Mouse (Mus musculus): ENCODE results near the gene Cirbp. TPM values are rescaled to one million over a fixed set of nuclear protein-coding genes. Genes with fewer than 3 reads are reported as not detected.
"Not testable (repeated sequence)": the region's sequence is repeated elsewhere in the genome, so short reads cannot be mapped to it uniquely, and the experiment has no call there.

The Cirbp gene
- total and polyA plus RNA-seq, 2 experiments, result 25.9 to 37.0 TPM

DNA sequence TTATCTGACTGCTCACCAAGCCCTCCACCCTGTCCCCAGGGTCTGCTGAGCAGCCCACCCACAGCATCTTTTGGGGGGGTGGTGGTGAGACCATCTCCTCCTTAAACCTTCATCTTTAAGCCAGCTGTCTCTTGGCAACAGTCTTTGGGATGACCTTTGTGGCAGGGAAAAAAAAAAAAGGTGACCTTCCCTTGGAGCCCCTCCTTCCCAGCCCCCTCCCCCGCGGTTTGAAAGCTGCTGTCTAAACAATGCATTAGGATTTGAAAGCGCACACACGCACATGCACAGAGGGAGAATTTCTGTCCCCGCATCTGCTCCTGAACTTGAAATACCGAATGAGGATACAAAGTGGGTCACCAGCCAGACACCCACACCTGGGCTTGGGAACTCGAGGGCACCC, 38.3 kb downstream of the Cirbp start:
- no peak for TF ChIP-seq CTCF (IDR thresholded peaks at IDR 0.05; ENCODE audit: low read depth, low read length)
- no peak for TF ChIP-seq POLR2A (IDR thresholded peaks at IDR 0.05; ENCODE audit: extremely low read depth, insufficient read depth, low read length)
- H3K27me3 ChIP-seq (ENCODE audit: control insufficient read depth, insufficient read depth, low read length), result no peaks in the 10 kb centered on the region
- WGBS, result 51% methylated on average over 7 of the region's 7 CpGs
- H3K4me3 ChIP-seq (ENCODE audit: insufficient read depth, low read depth, low read length), result no peak overlapping the region
- no peak overlapping the region for H3K27ac ChIP-seq (replicated peaks; ENCODE audit: insufficient read depth, low read depth, low read length)
- no peaks in the 10 kb centered on the region for H3K79me2 ChIP-seq (ENCODE audit: control insufficient read depth, insufficient read depth, low read length)
- H3K9ac ChIP-seq (ENCODE audit: low read depth, low read length), result no peak overlapping the region
- no peak for DNase-seq (ENCODE audit: extremely low read depth, low read depth, low spot score)
- H3K4me1 ChIP-seq (ENCODE audit: control insufficient read depth, insufficient read depth, low read length), result no peaks in the 10 kb centered on the region
- H3K36me3 ChIP-seq (ENCODE audit: control insufficient read depth, insufficient read depth, low read length), result no peaks in the 10 kb centered on the region

DNA sequence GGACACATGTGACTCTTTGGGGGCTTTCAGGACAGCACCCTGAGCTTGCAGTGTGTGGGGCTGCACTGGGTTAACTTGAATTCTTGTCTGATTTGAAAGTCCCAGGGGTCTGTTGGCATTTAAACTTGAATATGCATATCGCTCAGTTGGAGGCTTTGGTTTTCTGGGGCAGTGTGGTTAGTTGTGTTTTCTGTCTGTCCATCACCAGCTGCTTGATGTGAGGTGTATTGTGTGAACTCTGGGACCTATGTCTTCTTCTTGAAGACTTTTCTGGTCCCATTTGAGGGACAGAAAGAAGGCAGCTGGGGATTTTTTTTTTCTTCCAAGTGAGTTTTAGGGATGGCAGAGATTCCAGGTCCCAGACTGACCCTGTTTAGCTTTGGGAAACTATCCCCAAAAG, 41.4 kb downstream of the Cirbp start:
- Histone ChIP-seq H3K27me3 (ENCODE audit: control insufficient read depth, insufficient read depth, low read length) (no peaks in the 10 kb centered on the region), H3K27ac (replicated peaks; ENCODE audit: insufficient read depth, low read depth, low read length) (no peak overlapping the region), H3K9ac (ENCODE audit: low read depth, low read length) (no peak overlapping the region), H3K36me3 (ENCODE audit: control insufficient read depth, insufficient read depth, low read length) (no peaks in the 10 kb centered on the region), H3K4me3 (ENCODE audit: insufficient read depth, low read depth, low read length) (no peak overlapping the region), H3K79me2 (ENCODE audit: control insufficient read depth, insufficient read depth, low read length) (no peaks in the 10 kb centered on the region), H3K4me1 (ENCODE audit: control insufficient read depth, insufficient read depth, low read length) (no peaks in the 10 kb centered on the region)
- no peak for DNase-seq (ENCODE audit: extremely low read depth, low read depth, low spot score)
- WGBS, result 83% methylated on average over 1 of the region's 1 CpGs
- TF ChIP-seq POLR2A (IDR thresholded peaks at IDR 0.05; ENCODE audit: extremely low read depth, insufficient read depth, low read length) (no peak), CTCF (IDR thresholded peaks at IDR 0.05; ENCODE audit: low read depth, low read length) (no peak)

DNA sequence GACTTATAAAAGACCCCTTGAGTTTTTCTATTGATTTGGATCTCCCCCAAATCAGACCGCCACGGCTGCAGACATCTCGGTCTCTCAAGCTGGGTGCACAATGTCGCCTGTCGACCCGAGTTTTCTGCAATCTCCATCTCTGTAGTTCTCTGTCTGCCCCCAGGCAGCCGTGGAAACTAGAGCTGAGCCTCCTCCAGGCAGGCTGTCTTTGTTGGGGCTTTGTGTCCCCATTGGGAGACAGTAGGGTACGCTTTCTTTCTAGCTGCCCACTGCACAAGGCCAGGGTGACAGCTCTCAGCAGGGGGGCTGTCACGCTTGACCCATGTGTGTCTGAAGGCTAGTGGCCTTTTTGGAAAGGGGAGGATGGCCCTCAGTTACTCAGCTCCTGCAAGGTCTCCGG, 41.9 kb downstream of the Cirbp start:
- no peak for DNase-seq (ENCODE audit: extremely low read depth, low read depth, low spot score)
- no peak overlapping the region for H3K27ac ChIP-seq (replicated peaks; ENCODE audit: insufficient read depth, low read depth, low read length)
- no peaks in the 10 kb centered on the region for H3K4me1 ChIP-seq (ENCODE audit: control insufficient read depth, insufficient read depth, low read length)
- H3K27me3 ChIP-seq (ENCODE audit: control insufficient read depth, insufficient read depth, low read length), result no peaks in the 10 kb centered on the region
- 84% methylated on average over 10 of the region's 10 CpGs for WGBS
- no peak for TF ChIP-seq POLR2A (IDR thresholded peaks at IDR 0.05; ENCODE audit: extremely low read depth, insufficient read depth, low read length)
- TF ChIP-seq CTCF (IDR thresholded peaks at IDR 0.05; ENCODE audit: low read depth, low read length), result no peak
- no peak overlapping the region for H3K9ac ChIP-seq (ENCODE audit: low read depth, low read length)
- no peaks in the 10 kb centered on the region for H3K36me3 ChIP-seq (ENCODE audit: control insufficient read depth, insufficient read depth, low read length)
- no peak overlapping the region for H3K4me3 ChIP-seq (ENCODE audit: insufficient read depth, low read depth, low read length)
- H3K79me2 ChIP-seq (ENCODE audit: control insufficient read depth, insufficient read depth, low read length), result no peaks in the 10 kb centered on the region

DNA sequence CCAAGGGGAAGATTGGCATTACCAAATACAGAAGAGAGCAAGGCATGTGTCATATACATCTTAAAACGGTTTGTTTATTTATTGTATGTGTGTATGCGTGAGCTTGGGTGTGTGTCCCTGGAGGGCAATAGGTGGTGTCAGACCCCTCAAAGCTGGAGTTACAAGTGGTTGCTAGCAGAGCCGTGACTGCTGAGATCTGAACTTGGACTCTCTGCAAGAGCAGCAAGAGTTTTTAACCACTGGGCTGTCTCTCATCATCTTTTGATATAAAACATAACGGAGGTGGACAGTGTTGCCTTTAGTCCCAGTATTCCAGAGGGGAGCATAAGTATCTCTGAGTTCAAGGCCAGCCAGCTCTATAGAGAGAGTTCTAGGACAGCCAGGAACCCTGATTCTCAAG, 42.5 kb downstream of the Cirbp start:
- no peak overlapping the region for H3K4me3 ChIP-seq (ENCODE audit: insufficient read depth, low read depth, low read length)
- H3K9ac ChIP-seq (ENCODE audit: low read depth, low read length), result no peak overlapping the region
- no peaks in the 10 kb centered on the region for H3K79me2 ChIP-seq (ENCODE audit: control insufficient read depth, insufficient read depth, low read length)
- no peaks in the 10 kb centered on the region for H3K36me3 ChIP-seq (ENCODE audit: control insufficient read depth, insufficient read depth, low read length)
- 89% methylated on average over 4 of the region's 4 CpGs for WGBS
- no peaks in the 10 kb centered on the region for H3K4me1 ChIP-seq (ENCODE audit: control insufficient read depth, insufficient read depth, low read length)
- DNase-seq (ENCODE audit: extremely low read depth, low read depth, low spot score), result no peak
- no peaks in the 10 kb centered on the region for H3K27me3 ChIP-seq (ENCODE audit: control insufficient read depth, insufficient read depth, low read length)
- TF ChIP-seq CTCF (IDR thresholded peaks at IDR 0.05; ENCODE audit: low read depth, low read length) (no peak), POLR2A (IDR thresholded peaks at IDR 0.05; ENCODE audit: extremely low read depth, insufficient read depth, low read length) (no peak)
- no peak overlapping the region for H3K27ac ChIP-seq (replicated peaks; ENCODE audit: insufficient read depth, low read depth, low read length)

DNA sequence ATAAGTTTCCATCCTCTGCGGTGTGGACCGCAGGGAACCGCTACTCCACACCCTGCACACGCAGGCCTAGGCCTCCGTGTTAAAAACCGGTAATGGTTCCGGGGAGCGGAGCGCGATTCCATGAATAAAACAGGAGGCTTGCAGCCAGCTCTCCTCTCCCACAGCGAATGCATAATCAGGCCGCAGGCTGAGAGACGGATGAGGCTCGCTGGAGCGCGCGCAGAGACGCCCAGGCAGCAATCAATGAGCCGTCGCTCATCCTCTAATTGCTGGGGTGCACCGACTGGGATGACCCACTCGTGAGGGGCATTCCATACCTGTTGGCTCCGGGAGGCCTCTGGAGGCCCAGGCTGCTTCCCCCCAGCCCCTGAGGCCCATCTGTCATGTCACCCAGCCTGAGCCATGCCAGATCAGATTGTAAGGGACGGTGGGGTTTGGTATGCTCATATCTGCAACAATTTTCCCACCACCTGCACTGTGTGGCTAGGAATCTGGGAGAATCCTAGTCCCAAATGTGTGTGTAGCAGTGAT, 43.1 kb downstream of the Cirbp start:
- 53% methylated on average over 24 of the region's 24 CpGs for WGBS
- H3K36me3 ChIP-seq (ENCODE audit: control insufficient read depth, insufficient read depth, low read length), result no peaks in the 10 kb centered on the region
- no peak overlapping the region for H3K27ac ChIP-seq (replicated peaks; ENCODE audit: insufficient read depth, low read depth, low read length)
- no peak overlapping the region for H3K4me3 ChIP-seq (ENCODE audit: insufficient read depth, low read depth, low read length)
- H3K79me2 ChIP-seq (ENCODE audit: control insufficient read depth, insufficient read depth, low read length), result no peaks in the 10 kb centered on the region
- H3K27me3 ChIP-seq (ENCODE audit: control insufficient read depth, insufficient read depth, low read length), result no peaks in the 10 kb centered on the region
- no peak for DNase-seq (ENCODE audit: extremely low read depth, low read depth, low spot score)
- no peak overlapping the region for H3K9ac ChIP-seq (ENCODE audit: low read depth, low read length)
- no peaks in the 10 kb centered on the region for H3K4me1 ChIP-seq (ENCODE audit: control insufficient read depth, insufficient read depth, low read length)
- TF ChIP-seq CTCF (IDR thresholded peaks at IDR 0.05; ENCODE audit: low read depth, low read length), result no peak
- no peak for TF ChIP-seq POLR2A (IDR thresholded peaks at IDR 0.05; ENCODE audit: extremely low read depth, insufficient read depth, low read length)

DNA sequence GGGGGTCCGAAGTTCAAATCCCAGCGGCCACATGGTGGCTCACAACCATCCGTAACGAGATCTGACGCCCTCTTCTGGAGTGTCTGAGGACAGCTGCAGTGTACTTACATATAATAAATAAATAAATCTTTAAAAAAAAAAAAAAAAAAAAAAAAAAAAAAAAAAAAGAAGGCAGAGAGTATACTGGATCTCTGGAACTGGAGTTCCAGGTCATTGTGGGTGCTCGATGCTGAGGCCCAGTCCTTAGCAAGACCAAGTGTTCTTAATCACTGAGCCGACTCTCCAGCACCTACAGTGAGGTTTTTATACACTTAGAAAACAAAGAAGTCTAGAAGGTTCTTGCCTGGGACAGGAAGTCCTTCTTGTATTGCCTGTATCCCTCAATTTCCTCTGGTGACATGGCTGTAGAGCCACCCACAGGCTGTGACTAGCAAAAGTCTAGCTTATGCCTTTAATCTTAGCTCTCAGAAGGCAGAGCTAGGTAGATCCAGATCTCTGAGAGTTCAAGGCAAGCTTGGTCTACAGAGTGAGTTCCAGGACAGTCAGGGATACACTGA, 45.8 kb downstream of the Cirbp start:
- H3K36me3 ChIP-seq (ENCODE audit: control insufficient read depth, insufficient read depth, low read length); DNase-seq (ENCODE audit: extremely low read depth, low read depth, low spot score); H3K79me2 ChIP-seq (ENCODE audit: control insufficient read depth, insufficient read depth, low read length); H3K27ac ChIP-seq (replicated peaks; ENCODE audit: insufficient read depth, low read depth, low read length); H3K9ac ChIP-seq (ENCODE audit: low read depth, low read length); H3K4me3 ChIP-seq (ENCODE audit: insufficient read depth, low read depth, low read length); H3K27me3 ChIP-seq (ENCODE audit: control insufficient read depth, insufficient read depth, low read length); H3K4me1 ChIP-seq (ENCODE audit: control insufficient read depth, insufficient read depth, low read length): not testable (repeated sequence)
- WGBS, result 84% methylated on average over 7 of the region's 7 CpGs
